Mouse (Mus musculus): ENCODE measurements around the gene Tmem135. TPM values are rescaled to one million over a fixed set of nuclear protein-coding genes. Genes with fewer than 3 reads are reported as not detected.

Gene Tmem135
- polyA plus RNA-seq, 1 experiment from 2014 or later, result 26.1 TPM

GRCm38 (mm10) chr7:89428804-89429203, 24.8 kb upstream of the Tmem135 start:
- Histone ChIP-seq H3K4me3 (no peak overlapping the region), H3K4me2 (no peak overlapping the region), H3K9ac (no peak overlapping the region), H3K36me3 (no peaks in the 10 kb centered on the region), H3K27ac (no peak overlapping the region), H3K27me3 (no peaks in the 10 kb centered on the region), H3K4me1 (replicated peaks) (peaks cover 9% of the 10 kb centered on the region), H3K9me3 (replicated peaks) (no peaks in the 10 kb centered on the region)
- 67% methylated on average over 5 of the region's 5 CpGs for WGBS
- no peak for ATAC-seq (replicated peaks; ENCODE audit: insufficient number of reproducible peaks, insufficient read depth, low FRiP score, low read depth)

DNA sequence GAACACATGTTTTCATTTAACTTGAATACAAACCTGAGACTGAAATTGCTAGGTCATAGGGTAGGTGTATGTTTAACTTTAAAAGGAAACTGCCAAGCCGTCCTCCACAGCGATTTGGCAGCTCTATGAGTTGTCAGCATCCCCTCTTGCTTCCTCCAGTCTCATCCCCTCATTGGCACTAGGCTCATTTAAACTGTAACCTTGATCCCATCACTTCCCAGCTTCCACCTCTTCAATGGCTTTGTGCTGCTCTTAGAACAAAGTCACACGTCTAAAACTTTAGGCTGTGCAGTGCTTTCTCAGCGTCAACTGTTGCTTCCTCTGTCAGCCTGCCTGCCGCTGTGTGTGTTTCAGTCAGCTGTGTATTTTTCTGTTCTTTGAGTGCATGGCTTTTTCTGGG, 23.1 kb upstream of the Tmem135 start:
- H3K4me3 ChIP-seq, result no peak overlapping the region
- H3K36me3 ChIP-seq, result no peaks in the 10 kb centered on the region
- H3K9me3 ChIP-seq (replicated peaks), result no peaks in the 10 kb centered on the region
- H3K4me2 ChIP-seq, result no peak overlapping the region
- no peak for ATAC-seq (replicated peaks; ENCODE audit: insufficient number of reproducible peaks, insufficient read depth, low FRiP score, low read depth)
- 22% methylated on average over 5 of the region's 5 CpGs for WGBS
- H3K27ac ChIP-seq, result no peak overlapping the region
- H3K27me3 ChIP-seq, result no peaks in the 10 kb centered on the region
- peaks cover 7% of the 10 kb centered on the region for H3K4me1 ChIP-seq (replicated peaks)
- no peak overlapping the region for H3K9ac ChIP-seq

- no peak overlapping the region for H3K4me2 ChIP-seq
- WGBS, result 37% methylated on average over 11 of the region's 11 CpGs
- no peaks in the 10 kb centered on the region for H3K9me3 ChIP-seq (replicated peaks)
- peaks cover 7% of the 10 kb centered on the region for H3K4me1 ChIP-seq (replicated peaks)
- H3K27me3 ChIP-seq, result no peaks in the 10 kb centered on the region
- no peak overlapping the region for H3K9ac ChIP-seq
- no peak overlapping the region for H3K4me3 ChIP-seq
- ATAC-seq (replicated peaks; ENCODE audit: insufficient number of reproducible peaks, insufficient read depth, low FRiP score, low read depth), result no peak
- no peaks in the 10 kb centered on the region for H3K36me3 ChIP-seq
- no peak overlapping the region for H3K27ac ChIP-seq
Observed at GRCm38 (mm10) chr7:89425803-89426725, 22.0 kb upstream of the Tmem135 start.

DNA sequence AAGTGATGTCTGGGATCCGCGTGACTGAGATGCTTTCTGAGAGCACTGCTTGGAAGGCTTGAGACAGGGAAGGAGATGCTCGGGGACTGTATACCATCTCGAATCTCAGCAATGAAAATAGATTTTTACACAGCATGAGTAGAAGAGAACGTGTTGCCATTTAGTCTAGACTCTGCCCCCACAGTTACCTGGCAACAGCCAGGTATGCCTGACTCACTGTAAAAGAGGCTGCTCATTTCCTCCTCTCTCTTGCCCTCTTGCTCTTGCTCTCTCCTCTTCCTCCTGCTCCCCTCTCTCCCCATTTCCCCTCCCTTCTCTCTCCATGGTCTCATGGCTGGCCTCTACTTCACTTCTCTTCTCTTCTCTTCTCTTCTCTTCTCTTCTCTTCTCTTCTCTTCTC, 20.6 kb upstream of the Tmem135 start:
- Histone ChIP-seq H3K9ac (no peak overlapping the region), H3K4me3 (no peak overlapping the region), H3K27me3 (no peaks in the 10 kb centered on the region), H3K27ac (no peak overlapping the region), H3K4me1 (replicated peaks) (peaks cover 7% of the 10 kb centered on the region), H3K36me3 (no peaks in the 10 kb centered on the region), H3K9me3 (replicated peaks) (no peaks in the 10 kb centered on the region), H3K4me2 (no peak overlapping the region)
- no peak for ATAC-seq (replicated peaks; ENCODE audit: insufficient number of reproducible peaks, insufficient read depth, low FRiP score, low read depth)
- 68% methylated on average over 5 of the region's 5 CpGs for WGBS

DNA sequence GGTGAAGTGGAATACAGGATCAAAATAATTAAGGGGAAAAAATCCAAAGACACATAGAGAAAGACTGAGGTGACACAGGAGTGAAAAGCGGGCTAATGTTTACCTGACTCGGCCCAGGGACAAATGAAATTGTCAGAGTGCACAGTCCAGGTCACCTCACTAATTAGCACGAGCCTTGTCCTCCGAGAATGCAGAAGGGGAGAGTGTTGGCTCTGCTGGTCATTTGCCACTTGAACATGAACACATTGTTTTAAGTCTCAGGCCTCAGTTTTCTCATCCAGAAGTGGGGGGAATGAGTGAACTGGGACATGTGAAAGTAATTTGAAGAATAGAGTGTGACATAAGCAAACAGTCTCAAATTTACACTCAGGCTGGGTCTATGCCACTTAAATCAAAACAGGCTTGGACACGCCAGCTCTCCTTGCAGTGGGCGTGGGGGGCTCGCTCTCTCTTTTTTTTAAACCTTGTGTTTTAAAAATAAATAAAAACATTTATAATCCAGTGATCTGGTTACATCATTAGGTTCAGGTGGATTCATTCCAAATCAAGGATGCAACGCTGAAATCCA, 19.8 kb upstream of the Tmem135 start:
- Histone ChIP-seq H3K27ac (no peak overlapping the region), H3K4me1 (replicated peaks) (peaks cover 6% of the 10 kb centered on the region), H3K27me3 (no peaks in the 10 kb centered on the region), H3K4me3 (no peak overlapping the region), H3K36me3 (no peaks in the 10 kb centered on the region), H3K9ac (no peak overlapping the region), H3K4me2 (no peak overlapping the region), H3K9me3 (replicated peaks) (no peaks in the 10 kb centered on the region)
- ATAC-seq (replicated peaks; ENCODE audit: insufficient number of reproducible peaks, insufficient read depth, low FRiP score, low read depth), result no peak
- 59% methylated on average over 8 of the region's 8 CpGs for WGBS

DNA sequence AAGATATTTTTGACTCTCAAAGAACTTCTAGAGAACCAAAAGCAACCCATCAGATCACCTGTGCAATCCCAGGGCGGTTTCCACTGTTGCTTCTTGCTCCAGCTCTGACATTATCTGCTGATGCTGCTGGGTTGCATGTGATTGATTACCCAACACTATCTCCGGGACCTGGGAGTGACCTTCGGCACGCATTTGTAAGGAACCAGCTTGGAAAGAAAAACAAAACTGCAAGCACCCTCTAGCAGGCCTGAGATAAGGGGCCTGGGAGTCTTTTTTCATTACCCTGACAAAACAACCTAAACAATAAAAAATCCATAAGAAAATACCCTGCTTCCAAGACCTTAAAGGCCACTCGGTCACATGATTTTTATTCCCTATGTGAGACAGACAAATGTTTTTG, 19.2 kb upstream of the Tmem135 start:
- no peak overlapping the region for H3K27ac ChIP-seq
- no peak overlapping the region for H3K4me2 ChIP-seq
- no peaks in the 10 kb centered on the region for H3K9me3 ChIP-seq (replicated peaks)
- no peak; the same call in 1 of the 2 replicates for ATAC-seq (replicated peaks; ENCODE audit: insufficient number of reproducible peaks, insufficient read depth, low FRiP score, low read depth)
- 13% methylated on average over 5 of the region's 5 CpGs for WGBS
- no peaks in the 10 kb centered on the region for H3K27me3 ChIP-seq
- no peaks in the 10 kb centered on the region for H3K36me3 ChIP-seq
- no peak overlapping the region for H3K9ac ChIP-seq
- H3K4me3 ChIP-seq, result no peak overlapping the region
- peaks cover 11% of the 10 kb centered on the region for H3K4me1 ChIP-seq (replicated peaks)

DNA sequence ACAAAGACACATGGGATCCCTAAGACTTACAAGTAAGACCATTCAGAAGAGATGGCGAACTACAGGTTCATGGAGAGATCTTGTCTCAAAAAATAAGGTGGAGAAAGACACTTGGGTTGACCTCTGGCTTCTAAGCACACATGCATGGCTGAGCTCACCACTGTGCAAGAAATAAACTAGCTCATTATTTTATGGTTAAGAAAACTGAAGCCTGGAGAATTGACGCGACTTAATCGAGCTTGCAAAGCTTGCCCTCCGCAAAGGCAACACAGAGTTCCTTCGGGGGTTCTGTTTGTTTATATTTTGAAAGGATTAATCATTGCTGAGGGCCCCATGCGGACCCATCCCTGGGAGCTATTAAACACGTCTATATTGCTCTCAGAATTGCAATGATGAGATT, 18.6 kb upstream of the Tmem135 start:
- Histone ChIP-seq H3K4me1 (replicated peaks) (peaks cover 12% of the 10 kb centered on the region), H3K9me3 (replicated peaks) (no peaks in the 10 kb centered on the region), H3K4me2 (no peak overlapping the region), H3K36me3 (no peaks in the 10 kb centered on the region), H3K27me3 (no peaks in the 10 kb centered on the region), H3K9ac (no peak overlapping the region), H3K4me3 (no peak overlapping the region), H3K27ac (no peak overlapping the region)
- ATAC-seq (replicated peaks; ENCODE audit: insufficient number of reproducible peaks, insufficient read depth, low FRiP score, low read depth), result no peak
- WGBS, result 52% methylated on average over 8 of the region's 8 CpGs

DNA sequence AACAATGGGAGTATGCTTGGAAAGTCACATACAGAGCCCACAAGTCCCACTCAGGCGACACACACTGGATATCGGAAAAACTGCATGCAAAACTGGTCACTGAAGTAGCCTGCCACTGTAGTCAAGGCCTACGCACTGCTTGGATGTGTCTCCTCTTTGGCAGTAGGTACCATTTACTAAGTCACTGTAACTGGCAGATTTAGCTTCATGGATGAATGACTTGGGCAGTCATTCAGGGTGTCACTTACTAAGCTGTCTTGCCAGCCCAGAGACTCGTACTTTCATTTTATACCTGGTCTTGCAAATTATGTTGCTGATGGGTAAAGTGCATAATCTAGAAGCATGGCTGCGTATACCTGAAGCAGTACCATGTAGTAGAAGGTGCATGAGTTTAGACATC, 17.3 kb upstream of the Tmem135 start:
- 95% methylated on average over 5 of the region's 5 CpGs for WGBS

DNA sequence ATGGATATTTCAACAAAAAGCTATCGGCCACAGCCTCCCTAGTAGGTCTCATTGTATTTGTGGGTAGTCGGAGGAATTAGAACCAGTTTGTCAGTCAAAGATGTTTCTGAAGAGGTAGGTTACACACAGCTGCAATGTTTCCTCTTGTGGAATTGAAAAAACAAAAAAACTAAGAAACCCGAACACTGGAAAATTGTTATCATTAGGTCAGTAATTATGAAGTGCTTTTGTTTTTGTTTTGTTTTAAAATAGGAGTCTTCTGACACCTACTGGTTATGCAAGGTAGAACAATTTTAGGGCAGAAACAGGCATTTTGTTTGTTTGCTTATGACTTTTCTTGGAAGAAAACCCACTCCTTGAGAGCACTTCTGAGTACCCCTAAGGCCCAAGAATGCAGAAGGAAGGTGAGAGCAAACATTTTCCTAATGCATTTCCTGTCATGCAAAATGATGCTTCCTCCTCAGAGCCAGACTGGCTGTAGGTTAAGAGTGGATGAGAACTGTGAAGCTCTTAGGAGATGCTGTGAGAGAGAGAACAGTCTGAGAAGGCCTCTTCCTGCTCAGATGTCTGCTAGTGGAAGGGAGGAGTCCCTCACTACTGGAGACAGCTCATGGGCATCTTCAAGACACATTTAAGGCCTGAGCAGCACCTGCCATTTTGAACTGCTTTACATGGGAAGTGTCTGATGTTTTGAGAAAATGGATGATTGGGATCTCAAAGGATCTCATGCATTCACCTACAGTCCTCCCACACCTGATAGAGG, 15.1 kb upstream of the Tmem135 start:
- Histone ChIP-seq H3K27me3 (no peaks in the 10 kb centered on the region), H3K9ac (no peak overlapping the region), H3K9me3 (replicated peaks) (no peaks in the 10 kb centered on the region), H3K4me1 (replicated peaks) (peaks cover 13% of the 10 kb centered on the region), H3K27ac (peak overlapping the region; percentile 72), H3K36me3 (no peaks in the 10 kb centered on the region), H3K4me3 (no peak overlapping the region), H3K4me2 (peak overlapping the region; percentile 38)
- ATAC-seq (replicated peaks; ENCODE audit: insufficient number of reproducible peaks, insufficient read depth, low FRiP score, low read depth), result no peak
- 43% methylated on average over 3 of the region's 3 CpGs for WGBS

More for the DNA sequence above, 17.3 kb upstream of the Tmem135 start:
- ATAC-seq (replicated peaks; ENCODE audit: insufficient number of reproducible peaks, insufficient read depth, low FRiP score, low read depth), result no peak
- Histone ChIP-seq H3K4me2 (no peak overlapping the region), H3K4me3 (no peak overlapping the region), H3K27ac (no peak overlapping the region), H3K27me3 (no peaks in the 10 kb centered on the region), H3K4me1 (replicated peaks) (peaks cover 12% of the 10 kb centered on the region), H3K9me3 (replicated peaks) (no peaks in the 10 kb centered on the region), H3K9ac (no peak overlapping the region), H3K36me3 (no peaks in the 10 kb centered on the region)

GRCm38 (mm10) chr7:89418127-89418653, 14.2 kb upstream of the Tmem135 start:
- Histone ChIP-seq H3K4me1 (replicated peaks) (peaks cover 12% of the 10 kb centered on the region), H3K27ac (peak overlapping the region; percentile 72), H3K36me3 (no peaks in the 10 kb centered on the region), H3K4me3 (no peak overlapping the region), H3K27me3 (no peaks in the 10 kb centered on the region), H3K4me2 (peak overlapping the region; percentile 38), H3K9ac (no peak overlapping the region), H3K9me3 (replicated peaks) (no peaks in the 10 kb centered on the region)
- 50% methylated on average over 8 of the region's 8 CpGs for WGBS
- no peak; the same call in 1 of the 2 replicates for ATAC-seq (replicated peaks; ENCODE audit: insufficient number of reproducible peaks, insufficient read depth, low FRiP score, low read depth)

DNA sequence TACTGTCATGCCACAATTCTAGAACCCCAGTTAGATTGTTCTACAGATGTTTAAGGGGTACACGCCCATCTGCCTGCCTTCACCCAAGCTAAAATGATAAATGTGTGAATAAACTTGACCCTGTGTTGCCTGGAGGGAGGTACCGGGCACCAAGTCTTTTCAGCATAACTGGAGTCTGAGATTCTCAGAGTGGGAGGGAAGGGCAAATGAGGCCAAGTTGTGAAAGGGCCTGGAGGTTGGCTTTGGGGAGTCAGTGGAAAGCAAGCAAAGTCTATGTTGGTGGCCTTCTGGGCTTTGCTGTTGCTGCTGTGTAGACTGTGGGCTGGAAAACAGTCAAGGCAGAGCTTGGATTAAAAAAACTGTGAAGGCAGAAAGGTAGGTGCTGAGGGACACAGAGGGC, 13.7 kb upstream of the Tmem135 start:
- 66% methylated on average over 2 of the region's 2 CpGs for WGBS

More for the DNA sequence above, 13.7 kb upstream of the Tmem135 start:
- Histone ChIP-seq H3K9me3 (replicated peaks) (no peaks in the 10 kb centered on the region), H3K4me3 (no peak overlapping the region), H3K9ac (no peak overlapping the region), H3K27me3 (no peaks in the 10 kb centered on the region), H3K4me2 (no peak overlapping the region), H3K27ac (peak overlapping the region; percentile 72), H3K4me1 (replicated peaks) (peaks cover 10% of the 10 kb centered on the region), H3K36me3 (0 out of 2 replicates have a peak, but pooled peaks cover 1% of the 10 kb centered on the region)
- ATAC-seq (replicated peaks; ENCODE audit: insufficient number of reproducible peaks, insufficient read depth, low FRiP score, low read depth), result no peak
